Mouse (Mus musculus) midbrain, embryonic 10.5 days (tissue): Measurements from ENCODE around the gene Ccl11. TPM values are rescaled to one million over a fixed set of nuclear protein-coding genes. Genes with fewer than 3 reads are reported as not detected.

ENCODE experiments used
- DNase-seq: peaks from one replicate; pipeline ENCODE4 v3.0.0-alpha.2; 2017; ENCODE audit warnings: low spot score
- H3K27ac ChIP-seq: fragments of 300-500 bp; sonication (generic); replicated peaks from 2 replicates; pipeline ENCODE4 v1.5.1; 2016; ENCODE audit warnings: mild to moderate bottlenecking
- H3K27me3 ChIP-seq: fragments of 300-500 bp; sonication (generic); 2 replicates; pipeline ENCODE4 v1.6.1; 2016; ENCODE audit warnings: low read depth, mild to moderate bottlenecking; ENCODE audit not compliant: poor library complexity, severe bottlenecking
- H3K36me3 ChIP-seq: fragments of 300-500 bp; sonication (generic); 2 replicates; pipeline ENCODE4 v1.6.1; 2016; ENCODE audit warnings: mild to moderate bottlenecking, moderate library complexity
- H3K4me1 ChIP-seq: fragments of 300-500 bp; sonication (generic); 2 replicates; pipeline ENCODE4 v1.6.1; 2016
- H3K4me3 ChIP-seq: fragments of 300-500 bp; sonication (generic); 2 replicates; pipeline ENCODE4 v1.5.1; 2016; ENCODE audit warnings: mild to moderate bottlenecking, moderate library complexity
- H3K9me3 ChIP-seq: fragments of 300-500 bp; sonication (generic); replicated peaks from 2 replicates; pipeline ENCODE4 v1.6.1; 2016; ENCODE audit warnings: mild to moderate bottlenecking
- WGBS: fragments of 180-500 bp; shearing (Covaris S2); methylation state at CpG from one replicate; pipeline ENCODE4 v1.1.7; 2016; 5-methylcytosine and 5-hydroxymethylcytosine counted together
- polyA plus RNA-seq: library from polyadenylated mRNA; unstranded; fragments of >200 nt; fragmentation: Nextera tagmentation; extraction: Ambion mirVana; gene quantifications from 2 replicates; pipeline ENCODE4 v1.2.1, GENCODE M21; 2016

Gene Ccl11
- polyA plus RNA-seq, 1 experiment from 2014 or later = not detected

DNA sequence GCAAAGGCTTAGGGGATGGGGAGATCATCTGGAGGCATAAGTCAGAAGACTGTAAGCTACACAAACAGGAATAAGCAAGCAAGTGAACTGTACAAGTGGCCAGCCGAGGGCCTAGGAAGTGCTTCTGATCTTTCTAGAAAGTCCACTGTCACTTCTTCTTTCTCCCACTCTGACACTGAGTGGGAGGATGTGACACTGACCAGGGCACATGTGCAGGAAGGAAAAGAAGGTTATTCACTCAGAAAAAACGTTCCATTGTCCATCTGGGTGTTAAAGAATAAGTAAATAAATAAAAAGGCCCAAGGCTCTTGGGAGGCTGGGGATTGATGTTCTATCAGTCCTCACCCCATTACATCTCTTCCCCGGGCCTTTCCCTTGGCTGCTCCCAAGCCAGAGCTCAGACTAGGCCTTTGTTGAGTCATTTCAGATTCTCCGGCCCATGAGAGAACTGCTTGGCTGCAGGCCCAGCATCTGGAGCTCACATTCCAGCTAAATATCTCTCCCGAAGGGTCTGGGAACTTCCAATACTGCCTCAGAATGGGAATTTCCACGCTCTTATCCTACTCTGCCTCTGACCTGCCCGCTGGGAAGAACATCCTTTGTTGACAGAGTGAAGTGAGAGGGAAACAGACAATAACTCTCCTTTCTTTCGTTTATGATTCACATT, 24.8 kb upstream of the Ccl11 start:
- no peaks in the 10 kb centered on the region for H3K36me3 ChIP-seq
- no peaks in the 10 kb centered on the region for H3K27me3 ChIP-seq
- DNase-seq = no peak
- H3K4me1 ChIP-seq = 0 out of 2 replicates have a peak, but pooled peaks cover 6% of the 10 kb centered on the region
- H3K9me3 ChIP-seq = no peaks in the 10 kb centered on the region
- peak overlapping the region; percentile 13 for H3K27ac ChIP-seq
- no peak overlapping the region for H3K4me3 ChIP-seq
- WGBS = 67% methylated on average over 8 of the region's 8 CpGs

DNA sequence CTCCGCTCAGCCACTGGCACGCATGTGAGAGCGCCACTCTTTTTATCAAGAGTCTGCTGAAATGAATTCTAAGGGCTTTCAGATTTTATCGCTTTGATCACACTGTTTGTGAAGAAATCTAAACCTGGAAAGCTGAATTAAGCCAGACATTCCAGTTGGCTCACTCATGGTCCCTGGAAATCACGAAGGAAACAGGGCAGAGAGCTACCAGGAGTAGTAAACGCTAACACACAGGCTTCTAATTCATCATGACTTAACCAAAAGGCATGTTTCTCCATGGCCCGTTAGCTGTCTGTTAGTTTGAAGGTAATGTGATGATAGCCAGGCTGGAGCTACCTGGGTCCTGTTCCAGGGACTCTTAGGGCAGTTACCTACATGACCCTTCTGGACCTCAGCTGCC, 23.2 kb upstream of the Ccl11 start:
- no peak overlapping the region for H3K4me3 ChIP-seq
- H3K27ac ChIP-seq = no peak overlapping the region
- no peaks in the 10 kb centered on the region for H3K9me3 ChIP-seq
- H3K36me3 ChIP-seq = no peaks in the 10 kb centered on the region
- 0 out of 2 replicates have a peak, but pooled peaks cover under 1% of the 10 kb centered on the region for H3K4me1 ChIP-seq
- H3K27me3 ChIP-seq = no peaks in the 10 kb centered on the region
- DNase-seq = no peak
- 93% methylated on average over 7 of the region's 7 CpGs for WGBS

- Histone ChIP-seq H3K9me3 (no peaks in the 10 kb centered on the region), H3K4me3 (no peak within 1 kb of the TSS), H3K27me3 (no peaks in the 10 kb centered on the region), H3K36me3 (no peaks in the 10 kb centered on the region), H3K4me1 (no peaks in the 10 kb centered on the region), H3K27ac (no peak within 1 kb of the TSS)
- no peak for DNase-seq
- 49% methylated on average over 5 of the region's 5 CpGs for WGBS
These were observed 22.3 kb upstream of the Ccl11 start, which contains the start of gene Ccl2 for GRCm38 (mm10) chr11:82035356-82035755. TSS of gene Ccl2 (plus strand) at chr11:82035571.

DNA sequence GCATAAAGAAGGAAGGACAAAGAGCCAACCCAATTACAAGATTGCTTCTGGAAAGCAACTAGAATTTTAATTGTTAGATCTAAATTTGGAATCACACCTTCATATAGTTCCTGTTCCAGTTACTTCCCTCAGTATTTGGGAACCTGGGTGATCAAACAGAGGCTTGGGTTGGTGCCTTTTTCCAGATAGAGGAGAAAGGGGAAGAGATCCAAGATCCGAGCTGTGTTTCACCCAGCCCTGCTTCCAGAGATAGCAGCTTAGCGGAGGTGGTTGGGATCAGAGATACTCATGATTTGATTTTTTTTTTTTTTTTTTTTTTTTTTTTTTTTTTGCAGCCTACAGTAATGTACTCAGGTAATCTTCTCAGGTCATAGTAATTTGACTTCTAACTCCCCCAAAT, 21.8 kb upstream of the Ccl11 start:
- H3K9me3 ChIP-seq = no peaks in the 10 kb centered on the region
- DNase-seq = no peak
- no peaks in the 10 kb centered on the region for H3K36me3 ChIP-seq
- 94% methylated on average over 2 of the region's 2 CpGs for WGBS
- H3K4me3 ChIP-seq = no peak overlapping the region
- no peaks in the 10 kb centered on the region for H3K27me3 ChIP-seq
- H3K27ac ChIP-seq = no peak overlapping the region
- H3K4me1 ChIP-seq = no peaks in the 10 kb centered on the region

DNA sequence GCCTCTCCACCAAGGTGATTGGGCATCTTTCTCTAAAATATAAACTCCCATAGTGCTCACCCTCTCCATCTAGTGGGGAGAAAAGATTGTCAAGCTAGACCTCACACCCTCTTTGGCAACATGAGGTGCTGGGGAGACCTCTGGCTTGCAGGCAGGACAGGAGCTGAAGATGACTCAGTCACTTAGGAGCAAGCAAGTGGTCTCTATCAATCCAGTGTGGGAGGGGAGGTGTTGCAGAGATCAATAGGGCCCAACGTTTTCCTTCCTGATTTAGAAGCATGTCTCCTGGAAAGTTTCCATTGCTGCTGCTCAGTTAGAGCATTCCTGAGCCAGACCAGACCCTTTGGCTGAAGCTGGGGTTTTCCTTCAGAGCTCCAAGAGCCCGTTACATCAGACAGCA, 19.1 kb upstream of the Ccl11 start, which contains the start of gene Gm17268:
Gm17268 (minus strand) TSS at position 28 of the 400 bp plus-strand sequence.
- Histone ChIP-seq H3K27ac (no peak within 1 kb of the TSS), H3K4me1 (no peaks in the 10 kb centered on the region)
- 68% methylated on average over 2 of the region's 2 CpGs for WGBS

GRCm38 (mm10) chr11:82039132-82039660, 18.4 kb upstream of the Ccl11 start:
- Histone ChIP-seq H3K36me3 (no peaks in the 10 kb centered on the region), H3K27ac (no peak overlapping the region), H3K4me3 (no peak overlapping the region), H3K4me1 (no peaks in the 10 kb centered on the region), H3K27me3 (no peaks in the 10 kb centered on the region), H3K9me3 (no peaks in the 10 kb centered on the region)
- WGBS = 74% methylated on average over 3 of the region's 3 CpGs
- no peak for DNase-seq

More for the DNA sequence above, 19.1 kb upstream of the Ccl11 start, which contains the start of gene Gm17268:
- Histone ChIP-seq H3K4me3 (no peak within 1 kb of the TSS), H3K36me3 (no peaks in the 10 kb centered on the region), H3K9me3 (no peaks in the 10 kb centered on the region), H3K27me3 (no peaks in the 10 kb centered on the region)
- no peak for DNase-seq

DNA sequence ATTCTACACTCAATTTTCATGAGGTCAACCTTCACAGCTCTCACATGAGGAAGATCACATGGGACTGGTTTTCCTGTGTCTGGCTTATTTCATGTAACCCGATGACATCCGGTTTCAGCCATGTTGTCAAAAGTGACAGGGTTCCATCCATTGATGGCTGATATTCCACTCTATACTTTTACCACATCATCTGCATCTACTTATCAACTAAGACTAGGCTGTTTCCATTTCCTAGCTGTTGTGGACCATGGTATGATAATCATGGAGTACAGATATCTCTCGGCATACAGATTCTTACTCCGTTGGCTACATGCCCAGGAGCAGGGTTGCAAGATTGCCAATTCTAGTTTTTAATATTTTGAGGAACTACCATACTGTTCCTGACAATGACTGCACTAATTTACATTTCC, 15.9 kb upstream of the Ccl11 start:
- no peak overlapping the region for H3K27ac ChIP-seq
- H3K4me1 ChIP-seq = no peaks in the 10 kb centered on the region
- no peak overlapping the region for H3K4me3 ChIP-seq
- no peak for DNase-seq
- 96% methylated on average over 4 of the region's 4 CpGs for WGBS
- H3K36me3 ChIP-seq = no peaks in the 10 kb centered on the region
- no peaks in the 10 kb centered on the region for H3K27me3 ChIP-seq
- no peaks in the 10 kb centered on the region for H3K9me3 ChIP-seq

DNA sequence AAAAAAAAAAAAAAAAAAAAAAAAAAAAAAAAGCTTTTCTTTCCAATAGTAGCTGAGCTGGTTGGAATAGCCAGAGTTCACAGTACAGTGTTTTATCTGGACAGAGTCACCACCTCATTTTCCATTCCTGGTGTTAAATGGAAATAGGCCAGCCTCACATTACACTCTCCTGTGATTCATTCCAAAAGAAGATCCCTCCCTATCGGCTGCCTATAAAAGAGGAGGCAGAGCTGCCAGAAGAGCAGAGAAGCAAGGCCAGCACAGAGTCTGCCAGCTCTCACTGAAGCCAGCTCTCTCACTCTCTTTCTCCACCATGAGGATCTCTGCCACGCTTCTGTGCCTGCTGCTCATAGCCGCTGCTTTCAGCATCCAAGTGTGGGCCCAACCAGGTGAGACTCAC, 12.2 kb upstream of the Ccl11 start, which contains the start of gene Ccl7:
Ccl7 (plus strand) TSS at position 242 of the 400 bp plus-strand sequence.
- Histone ChIP-seq H3K27me3 (no peaks in the 10 kb centered on the region), H3K4me1 (no peaks in the 10 kb centered on the region), H3K4me3 (no peak within 1 kb of the TSS), H3K9me3 (no peaks in the 10 kb centered on the region), H3K36me3 (no peaks in the 10 kb centered on the region), H3K27ac (no peak within 1 kb of the TSS)
- no peak for DNase-seq
- WGBS = 75% methylated on average over 3 of the region's 3 CpGs

DNA sequence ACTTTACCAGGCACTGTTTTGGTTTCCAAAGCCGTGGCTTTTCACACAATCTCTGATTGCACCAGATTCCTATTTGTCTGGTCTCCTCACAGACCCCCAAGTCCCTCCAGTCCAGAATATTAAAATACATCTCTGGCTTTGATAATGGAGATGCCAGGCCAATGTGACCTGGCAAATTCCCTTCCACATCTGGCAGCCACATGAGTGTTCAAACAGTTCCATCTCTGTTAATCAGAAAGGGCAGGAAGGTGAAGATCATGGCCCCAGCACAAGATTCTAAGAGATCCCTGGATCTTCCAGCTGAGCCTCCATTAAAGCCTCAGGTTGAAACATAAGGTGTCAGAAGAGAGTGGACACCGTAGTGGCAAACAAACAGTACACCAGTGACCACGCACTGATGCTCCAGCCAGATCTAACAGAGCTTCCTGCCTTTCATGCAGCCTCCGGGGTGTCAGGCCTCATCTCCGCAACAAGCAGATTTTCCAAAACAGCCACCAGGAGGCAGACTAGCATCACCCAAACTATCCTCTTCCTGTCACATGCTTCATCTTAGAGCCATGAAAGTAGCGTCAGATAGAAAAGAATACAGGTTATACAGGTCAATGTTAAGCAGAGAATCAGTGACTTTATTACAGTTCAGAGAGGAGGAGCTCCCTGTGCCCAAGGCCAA, 9.7 kb upstream of the Ccl11 start:
- peak; percentile 41 for DNase-seq

DNA sequence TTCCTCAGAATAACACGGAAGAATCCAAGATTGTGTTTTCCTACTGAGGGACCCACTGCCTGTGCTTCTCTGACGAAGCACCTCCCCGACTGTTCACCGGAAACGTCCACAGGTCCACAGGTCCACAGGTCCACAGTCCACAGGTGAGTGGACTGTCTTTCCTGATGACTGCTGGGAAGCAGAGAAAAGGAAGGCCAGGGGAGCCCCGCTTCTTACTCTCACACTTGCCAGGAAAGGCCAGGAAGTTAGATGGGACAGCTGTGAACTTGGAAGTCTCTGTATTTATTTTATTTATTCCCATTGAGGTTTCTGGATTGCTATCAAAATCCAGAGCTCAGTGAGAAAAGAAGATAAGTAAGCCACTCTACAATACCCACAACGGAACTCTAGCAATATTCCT, 3.8 kb upstream of the Ccl11 start:
- no peak for DNase-seq
- no peak overlapping the region for H3K4me3 ChIP-seq
- H3K27me3 ChIP-seq = no peaks in the 10 kb centered on the region
- H3K4me1 ChIP-seq = no peaks in the 10 kb centered on the region
- no peaks in the 10 kb centered on the region for H3K36me3 ChIP-seq
- 96% methylated on average over 7 of the region's 7 CpGs for WGBS
- H3K27ac ChIP-seq = no peak overlapping the region
- H3K9me3 ChIP-seq = no peaks in the 10 kb centered on the region

More for the DNA sequence above, 9.7 kb upstream of the Ccl11 start:
- Histone ChIP-seq H3K27me3 (no peaks in the 10 kb centered on the region), H3K27ac (no peak overlapping the region), H3K4me3 (no peak overlapping the region), H3K9me3 (no peaks in the 10 kb centered on the region), H3K36me3 (no peaks in the 10 kb centered on the region), H3K4me1 (no peaks in the 10 kb centered on the region)
- 44% methylated on average over 6 of the region's 6 CpGs for WGBS

DNA sequence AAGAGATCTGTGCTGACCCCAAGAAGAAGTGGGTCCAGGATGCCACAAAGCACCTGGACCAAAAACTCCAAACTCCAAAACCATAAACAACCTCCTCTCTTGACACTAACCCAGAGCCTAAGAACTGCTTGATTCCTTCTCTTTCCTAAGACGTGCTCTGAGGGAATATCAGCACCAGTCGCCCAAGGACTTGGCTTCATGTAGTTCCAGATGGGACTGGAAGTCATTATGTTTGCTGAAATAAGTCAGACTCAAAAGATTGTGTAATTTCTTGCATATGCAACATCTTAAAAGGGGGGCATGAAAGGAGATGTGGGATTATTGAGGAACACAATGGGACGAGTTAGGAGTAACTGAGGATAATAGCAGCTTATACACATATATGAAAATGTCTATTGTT, 4.6 kb downstream of the Ccl11 start:
- no peak for DNase-seq
- H3K4me1 ChIP-seq = no peaks in the 10 kb centered on the region
- H3K27ac ChIP-seq = no peak overlapping the region
- H3K27me3 ChIP-seq = no peaks in the 10 kb centered on the region
- no peaks in the 10 kb centered on the region for H3K9me3 ChIP-seq
- 82% methylated on average over 3 of the region's 3 CpGs for WGBS
- H3K36me3 ChIP-seq = no peaks in the 10 kb centered on the region
- H3K4me3 ChIP-seq = no peak overlapping the region

GRCm38 (mm10) chr11:82063454-82063853, 5.8 kb downstream of the Ccl11 start:
- Histone ChIP-seq H3K36me3 (no peaks in the 10 kb centered on the region), H3K27ac (no peak overlapping the region), H3K9me3 (no peaks in the 10 kb centered on the region), H3K4me3 (no peak overlapping the region), H3K27me3 (no peaks in the 10 kb centered on the region), H3K4me1 (no peaks in the 10 kb centered on the region)
- DNase-seq = no peak
- WGBS = 90% methylated on average over 2 of the region's 2 CpGs

- Histone ChIP-seq H3K9me3 (no peaks in the 10 kb centered on the region), H3K4me1 (no peaks in the 10 kb centered on the region), H3K27me3 (no peaks in the 10 kb centered on the region), H3K27ac (no peak overlapping the region), H3K4me3 (no peak overlapping the region), H3K36me3 (no peaks in the 10 kb centered on the region)
- DNase-seq = no peak
- WGBS = 88% methylated on average over 7 of the region's 7 CpGs
These were observed 9.4 kb downstream of the Ccl11 start for GRCm38 (mm10) chr11:82066953-82067571.
